Mouse (Mus musculus): ENCODE results near the gene Thnsl2. TPM values are rescaled to one million over a fixed set of nuclear protein-coding genes. Genes with fewer than 3 reads are reported as not detected.

Gene Thnsl2
- total and polyA plus RNA-seq, 3 experiments = not detected

GRCm38 (mm10) chr6:71126290-71126689, 17.9 kb downstream of the Thnsl2 start:
- DNase-seq (ENCODE audit: low spot score) (no peak), ATAC-seq (ENCODE audit: extremely low read depth, insufficient number of reproducible peaks, low FRiP score, poor library complexity, severe bottlenecking) (no peak)
- Histone ChIP-seq H3K4me3 (ENCODE audit: low read depth, low read length) (no peak overlapping the region), H3K9me3 (replicated peaks) (no peaks in the 10 kb centered on the region), H3K36me3 (replicated peaks) (no peaks in the 10 kb centered on the region), H3K4me1 (ENCODE audit: insufficient read depth, low read depth, low read length) (no peaks in the 10 kb centered on the region), H3K27me3 (ENCODE audit: insufficient read depth, low read length) (peaks cover 8% of the 10 kb centered on the region; the same call in 1 of the 2 replicates)
- no peak for TF ChIP-seq TAL1 (conservative IDR thresholded peaks at IDR 0.05; ENCODE audit: low read depth, low read length)
- TF ChIP-seq GATA1 (IDR thresholded peaks at IDR 0.05; ENCODE audit: borderline replicate concordance, low read length) = no peak
- TF ChIP-seq POLR2AphosphoS5 (IDR thresholded peaks at IDR 0.05; ENCODE audit: insufficient replicate concordance, low read depth, low read length) = no peak
- no peak for TF ChIP-seq GATA2 (IDR thresholded peaks at IDR 0.05; ENCODE audit: borderline replicate concordance, low read depth, low read length)
- no peak for TF ChIP-seq CTCF (IDR thresholded peaks at IDR 0.05; ENCODE audit: low read depth, low read length)

DNA sequence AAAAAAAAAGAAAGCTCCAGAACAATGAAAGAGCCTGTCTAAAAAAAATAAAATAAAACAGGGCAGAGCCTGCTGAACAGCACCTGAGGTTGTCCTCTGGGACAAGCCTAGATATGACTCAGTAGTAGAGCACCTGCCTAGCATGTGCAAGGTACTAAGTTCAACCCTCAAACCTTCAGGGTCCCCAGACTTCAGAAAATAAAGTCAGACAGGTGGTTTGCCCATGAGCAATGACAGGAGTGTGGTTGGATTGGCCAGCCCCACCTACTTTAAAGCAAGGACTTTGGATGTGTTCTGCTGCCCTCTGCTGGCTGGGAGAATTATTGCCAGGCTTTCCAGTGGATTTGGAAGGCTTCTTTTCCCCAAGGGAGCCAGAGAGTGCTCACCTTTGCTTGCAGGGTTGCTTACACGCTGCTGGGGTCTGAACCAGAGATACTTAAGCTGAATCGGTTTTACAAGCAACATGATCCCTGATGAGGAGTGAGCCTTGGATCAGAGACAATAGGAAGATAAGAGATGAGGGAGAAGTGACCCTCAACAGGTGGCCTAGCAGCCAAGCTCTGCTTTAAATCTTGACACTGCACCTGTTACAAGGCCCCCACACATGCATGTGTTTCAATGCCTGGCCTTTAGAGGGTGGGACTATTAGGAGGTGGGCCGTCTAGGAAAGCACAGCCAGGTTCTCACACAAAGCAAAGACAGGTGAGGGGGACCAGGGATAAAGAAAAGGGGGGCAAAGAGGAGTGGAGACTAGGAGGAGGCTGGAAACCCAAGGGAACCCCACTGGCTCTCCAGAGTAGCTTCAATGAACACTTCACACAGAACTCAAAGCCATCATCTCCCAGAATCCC, 19.0 kb downstream of the Thnsl2 start:
- Histone ChIP-seq H3K4me3 (ENCODE audit: low read depth, low read length) (no peak overlapping the region), H3K27me3 (ENCODE audit: insufficient read depth, low read length) (peaks cover 8% of the 10 kb centered on the region; the same call in 1 of the 2 replicates), H3K36me3 (replicated peaks) (no peaks in the 10 kb centered on the region), H3K9me3 (replicated peaks) (no peaks in the 10 kb centered on the region), H3K4me1 (ENCODE audit: insufficient read depth, low read depth, low read length) (no peaks in the 10 kb centered on the region)
- peak; percentile 15; the same call in 1 of the 2 replicates for ATAC-seq (ENCODE audit: extremely low read depth, insufficient number of reproducible peaks, low FRiP score, poor library complexity, severe bottlenecking)
- TF ChIP-seq CTCF (IDR thresholded peaks at IDR 0.05; ENCODE audit: low read depth, low read length) = peak; percentile 61
- TF ChIP-seq TAL1 (conservative IDR thresholded peaks at IDR 0.05; ENCODE audit: low read depth, low read length) = no peak
- peak; percentile 55 for DNase-seq (ENCODE audit: low spot score)

DNA sequence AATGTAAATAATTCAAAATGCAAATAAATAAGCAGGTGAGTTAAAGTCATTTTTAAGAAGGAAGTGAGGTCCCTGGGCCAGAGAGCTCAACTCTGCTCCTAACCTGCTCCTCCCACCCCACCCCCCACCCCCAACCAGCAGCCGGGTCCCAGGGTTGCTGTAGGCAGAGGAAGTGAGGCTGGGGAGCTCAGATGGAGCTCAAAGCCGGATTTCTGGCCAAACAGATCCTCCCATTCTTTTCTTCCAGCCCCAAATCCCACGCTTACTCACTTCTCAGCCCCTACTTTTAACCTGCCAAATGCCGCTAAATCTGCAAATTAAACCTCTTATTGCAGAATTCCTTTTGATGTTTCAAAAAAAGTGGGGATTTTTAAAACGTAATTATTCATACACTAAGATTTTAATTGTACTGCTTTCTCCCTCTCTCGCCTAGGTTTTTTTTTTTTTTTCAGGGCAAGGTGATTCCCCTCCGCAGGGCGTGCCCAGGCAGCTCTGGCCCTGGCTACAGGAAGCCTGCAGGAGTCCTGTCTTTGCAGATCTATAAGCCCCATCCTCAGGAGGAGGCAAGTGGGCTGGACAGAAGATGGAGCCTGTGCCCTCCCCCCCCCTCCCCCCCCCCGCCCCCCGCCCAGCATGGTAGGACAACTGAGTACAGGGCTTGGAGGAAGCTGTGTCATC, 24.5 kb downstream of the Thnsl2 start:
- H3K36me3 ChIP-seq (replicated peaks) = no peaks in the 10 kb centered on the region
- no peak for DNase-seq (ENCODE audit: low spot score)
- H3K4me1 ChIP-seq (ENCODE audit: insufficient read depth, low read depth, low read length) = no peaks in the 10 kb centered on the region

GRCm38 (mm10) chr6:71111419-71112113, 32.7 kb downstream of the Thnsl2 start:
- TF ChIP-seq CTCF (IDR thresholded peaks at IDR 0.05; ENCODE audit: low read depth, low read length) = no peak
- no peak for TF ChIP-seq GATA1 (IDR thresholded peaks at IDR 0.05; ENCODE audit: borderline replicate concordance, low read length)
- TF ChIP-seq POLR2AphosphoS5 (IDR thresholded peaks at IDR 0.05; ENCODE audit: insufficient replicate concordance, low read depth, low read length) = no peak
- TF ChIP-seq TAL1 (conservative IDR thresholded peaks at IDR 0.05; ENCODE audit: low read depth, low read length) = no peak
- TF ChIP-seq GATA2 (IDR thresholded peaks at IDR 0.05; ENCODE audit: borderline replicate concordance, low read depth, low read length) = no peak
- no peak for ATAC-seq (ENCODE audit: extremely low read depth, insufficient number of reproducible peaks, low FRiP score, poor library complexity, severe bottlenecking)
- H3K4me3 ChIP-seq (ENCODE audit: low read depth, low read length) = no peak overlapping the region
- no peaks in the 10 kb centered on the region for H3K36me3 ChIP-seq (replicated peaks)
- peaks cover 3% of the 10 kb centered on the region; the same call in 1 of the 2 replicates for H3K27me3 ChIP-seq (ENCODE audit: insufficient read depth, low read length)
- H3K9me3 ChIP-seq (replicated peaks) = no peaks in the 10 kb centered on the region
- H3K4me1 ChIP-seq (ENCODE audit: insufficient read depth, low read depth, low read length) = no peaks in the 10 kb centered on the region
- DNase-seq (ENCODE audit: low spot score) = no peak

More for the DNA sequence above, 24.5 kb downstream of the Thnsl2 start:
- TF ChIP-seq GATA2 (IDR thresholded peaks at IDR 0.05; ENCODE audit: borderline replicate concordance, low read depth, low read length) (no peak), CTCF (IDR thresholded peaks at IDR 0.05; ENCODE audit: low read depth, low read length) (no peak), TAL1 (conservative IDR thresholded peaks at IDR 0.05; ENCODE audit: low read depth, low read length) (no peak), GATA1 (IDR thresholded peaks at IDR 0.05; ENCODE audit: borderline replicate concordance, low read length) (no peak), POLR2AphosphoS5 (IDR thresholded peaks at IDR 0.05; ENCODE audit: insufficient replicate concordance, low read depth, low read length) (no peak)
- no peak for ATAC-seq (ENCODE audit: extremely low read depth, insufficient number of reproducible peaks, low FRiP score, poor library complexity, severe bottlenecking)
- H3K4me3 ChIP-seq (ENCODE audit: low read depth, low read length) = no peak overlapping the region
- peaks cover 20% of the 10 kb centered on the region for H3K27me3 ChIP-seq (ENCODE audit: insufficient read depth, low read length)
- no peaks in the 10 kb centered on the region for H3K9me3 ChIP-seq (replicated peaks)

GRCm38 (mm10) chr6:71106170-71106945, 37.9 kb downstream of the Thnsl2 start:
- ATAC-seq (ENCODE audit: extremely low read depth, insufficient number of reproducible peaks, low FRiP score, poor library complexity, severe bottlenecking) (no peak), DNase-seq (ENCODE audit: low spot score) (no peak)
- TF ChIP-seq CTCF (IDR thresholded peaks at IDR 0.05; ENCODE audit: low read depth, low read length) = no peak
- TF ChIP-seq GATA1 (IDR thresholded peaks at IDR 0.05; ENCODE audit: borderline replicate concordance, low read length) = no peak
- no peak for TF ChIP-seq TAL1 (conservative IDR thresholded peaks at IDR 0.05; ENCODE audit: low read depth, low read length)
- TF ChIP-seq POLR2AphosphoS5 (IDR thresholded peaks at IDR 0.05; ENCODE audit: insufficient replicate concordance, low read depth, low read length) = no peak
- TF ChIP-seq GATA2 (IDR thresholded peaks at IDR 0.05; ENCODE audit: borderline replicate concordance, low read depth, low read length) = no peak
- Histone ChIP-seq H3K36me3 (replicated peaks) (no peaks in the 10 kb centered on the region), H3K27me3 (ENCODE audit: insufficient read depth, low read length) (no peaks in the 10 kb centered on the region), H3K4me3 (ENCODE audit: low read depth, low read length) (no peak overlapping the region), H3K4me1 (ENCODE audit: insufficient read depth, low read depth, low read length) (no peaks in the 10 kb centered on the region), H3K9me3 (replicated peaks) (no peaks in the 10 kb centered on the region)
